Mouse (Mus musculus) CH12.LX (cell line): ENCODE measurements around the gene Cish.

Source experiments
- CTCF ChIP-seq, 2 experiments: IDR thresholded peaks in 1 of 2; conservative IDR thresholded peaks in 1 of 2; 2 replicates each; pipeline ENCODE4 v1.5.1; 2011 to 2012; ENCODE audit warnings: low read depth in 2 of 2, low read length in 2 of 2, improper control_type of control experiment in 1 of 2, inconsistent platforms in 1 of 2, mild to moderate bottlenecking in 1 of 2, moderate library complexity in 1 of 2
- KAT2A ChIP-seq: IDR thresholded peaks from 2 replicates; pipeline ENCODE4 v1.6.1; 2012; ENCODE audit warnings: low read length, improper control_type of control experiment, inconsistent platforms; ENCODE audit not compliant: insufficient replicate concordance
- RAD21 ChIP-seq: IDR thresholded peaks from 2 replicates; pipeline ENCODE4 v1.6.1; 2011; ENCODE audit warnings: low read depth, mild to moderate bottlenecking, low read length, improper control_type of control experiment, moderate library complexity
- RCOR1 ChIP-seq: conservative IDR thresholded peaks from 2 replicates; pipeline ENCODE4 v1.6.1; 2012; ENCODE audit warnings: low read depth, mild to moderate bottlenecking, inconsistent platforms, low read length, improper control_type of control experiment
- SIN3A ChIP-seq: IDR thresholded peaks from 2 replicates; pipeline ENCODE4 v1.6.1; 2012; ENCODE audit warnings: low read length, improper control_type of control experiment, inconsistent platforms
- ZMIZ1 ChIP-seq: IDR thresholded peaks from 2 replicates; pipeline ENCODE4 v1.6.1; 2012; ENCODE audit warnings: low read depth, mild to moderate bottlenecking, inconsistent platforms, low read length, improper control_type of control experiment

GRCm38 (mm10) chr9:107264731-107265130, 31.1 kb upstream of the Cish start:
- TF ChIP-seq CTCF (conservative IDR thresholded peaks at IDR 0.05 in 1 of 2, IDR thresholded peaks at IDR 0.05 in 1 of 2; ENCODE audit: low read depth in 2 of 2, low read length in 2 of 2): no peak
- TF ChIP-seq SIN3A: no peak
- no peak for TF ChIP-seq ZMIZ1
- TF ChIP-seq RAD21: no peak
- no peak for TF ChIP-seq RCOR1
- no peak for TF ChIP-seq KAT2A
